Mouse (Mus musculus): ENCODE results near the gene H2afv. TPM values are rescaled to one million over a fixed set of nuclear protein-coding genes. Genes with fewer than 3 reads are reported as not detected.
A peak's percentile ranks its signal among the peaks of the same experiment; 100 is the strongest.

The H2afv gene
- polyA plus RNA-seq, 1 experiment, result 153 TPM

DNA sequence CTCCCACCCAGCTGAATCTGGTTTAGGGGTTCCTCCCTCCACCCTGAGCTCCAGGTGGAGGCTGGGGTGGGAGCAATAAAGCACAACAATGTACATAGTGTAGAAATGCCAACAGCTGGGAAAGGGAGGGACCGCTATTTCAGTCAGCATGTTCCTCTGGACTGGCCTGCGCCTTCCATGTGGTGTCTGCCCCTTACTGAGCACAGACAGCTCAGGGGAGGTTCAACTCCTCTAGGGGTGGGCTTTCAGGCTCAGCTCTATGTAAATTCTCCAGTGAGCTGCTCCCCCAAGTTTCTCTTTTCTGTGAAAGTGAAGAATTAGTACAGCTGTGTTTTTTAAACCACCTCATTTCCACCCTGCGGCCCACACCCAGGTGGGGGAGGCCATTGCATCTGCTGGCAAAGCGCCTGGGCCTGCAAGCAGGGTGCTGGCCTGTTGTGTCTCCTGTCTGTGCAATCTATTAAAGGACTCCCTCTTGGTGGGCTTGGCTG is 38.6 kb downstream of the H2afv start:
- Histone ChIP-seq H3K79me2 (ENCODE audit: control insufficient read depth, insufficient read depth) (no peaks in the 10 kb centered on the region), H3K36me3 (ENCODE audit: control insufficient read depth, insufficient read depth) (peaks cover 43% of the 10 kb centered on the region)
- no peak for TF ChIP-seq FOSL1 (IDR thresholded peaks at IDR 0.05; ENCODE audit: insufficient read depth, low read length, poor library complexity, severe bottlenecking)
- TF ChIP-seq USF1 (IDR thresholded peaks at IDR 0.05; ENCODE audit: low read depth), result no peak
- TF ChIP-seq MYOG (IDR thresholded peaks at IDR 0.05; ENCODE audit: control insufficient read depth, extremely low read depth, insufficient read length), result no peak
- TF ChIP-seq MYOD1 (IDR thresholded peaks at IDR 0.05; ENCODE audit: control insufficient read depth, insufficient read length, low read depth), result no peak
- no peak for TF ChIP-seq CEBPB (IDR thresholded peaks at IDR 0.05; ENCODE audit: low read depth)
- no peak for TF ChIP-seq MAX (IDR thresholded peaks at IDR 0.05)
- no peak for TF ChIP-seq CTCF (IDR thresholded peaks at IDR 0.05; ENCODE audit: control insufficient read depth, insufficient read depth, insufficient read length)

DNA sequence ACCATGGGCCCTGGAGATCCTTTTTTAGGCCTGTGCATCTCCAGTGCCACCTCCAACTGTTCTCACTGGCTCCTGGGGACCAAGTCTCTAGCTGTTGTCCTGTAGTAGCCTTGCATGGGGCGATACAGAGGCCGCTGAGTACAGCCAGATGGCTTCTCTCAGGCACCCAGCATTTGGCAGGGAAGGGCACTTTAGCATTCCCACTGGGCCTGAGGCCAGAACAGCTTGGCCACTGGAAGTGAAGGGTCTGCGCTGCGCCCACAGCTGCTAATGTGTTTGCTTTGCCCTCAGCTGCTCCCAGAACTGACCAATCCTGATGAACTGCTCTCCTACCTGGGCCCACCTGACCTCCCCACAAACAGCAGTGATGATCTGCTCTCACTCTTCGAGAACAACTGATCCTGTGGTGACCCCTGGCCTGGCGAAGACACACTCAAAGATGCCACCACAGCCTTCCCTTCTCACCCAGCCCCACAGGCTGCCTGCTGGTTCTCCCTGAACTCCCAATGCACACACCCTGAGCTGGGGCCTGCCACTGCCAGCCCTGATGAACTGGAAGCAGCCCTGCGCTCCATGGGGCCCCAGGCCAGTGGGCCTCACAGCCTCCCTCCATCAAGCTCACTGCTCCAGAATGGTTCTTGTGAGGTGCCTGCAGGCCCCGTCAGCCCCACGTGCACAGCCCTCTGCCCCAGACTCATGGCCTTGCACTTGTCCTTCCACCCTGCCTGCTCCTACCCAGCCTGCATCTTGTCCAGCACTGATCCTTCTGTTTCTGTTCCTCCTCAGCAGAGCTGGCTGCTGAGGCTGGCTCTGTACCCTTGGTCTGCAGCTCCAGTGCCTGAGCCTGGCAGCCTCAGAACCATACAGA is 39.3 kb downstream of the H2afv start:
- Histone ChIP-seq H3K79me2 (ENCODE audit: control insufficient read depth, insufficient read depth) (no peaks in the 10 kb centered on the region), H3K27me3 (ENCODE audit: control insufficient read depth, insufficient read depth, insufficient read length) (no peaks in the 10 kb centered on the region), H3K36me3 (ENCODE audit: control insufficient read depth, insufficient read depth) (peaks cover 43% of the 10 kb centered on the region), H3K4me3 (ENCODE audit: insufficient read depth, poor library complexity, severe bottlenecking) (no peak overlapping the region), H3ac (ENCODE audit: control insufficient read depth, insufficient read length, low read depth) (no peak overlapping the region), H3K79me3 (ENCODE audit: low read depth) (no peaks in the 10 kb centered on the region)
- TF ChIP-seq FOSL1 (IDR thresholded peaks at IDR 0.05; ENCODE audit: insufficient read depth, low read length, poor library complexity, severe bottlenecking) (no peak), MYOD1 (IDR thresholded peaks at IDR 0.05; ENCODE audit: control insufficient read depth, insufficient read length, low read depth) (no peak), MAX (IDR thresholded peaks at IDR 0.05) (no peak), CTCF (IDR thresholded peaks at IDR 0.05; ENCODE audit: control insufficient read depth, insufficient read depth, insufficient read length) (no peak), USF1 (IDR thresholded peaks at IDR 0.05; ENCODE audit: low read depth) (no peak), MYOG (IDR thresholded peaks at IDR 0.05; ENCODE audit: control insufficient read depth, extremely low read depth, insufficient read length) (no peak), CEBPB (IDR thresholded peaks at IDR 0.05; ENCODE audit: low read depth) (no peak)

More for the DNA sequence above, 38.6 kb downstream of the H2afv start:
- Histone ChIP-seq H3ac (ENCODE audit: control insufficient read depth, insufficient read length, low read depth) (no peak overlapping the region), H3K79me3 (ENCODE audit: low read depth) (no peaks in the 10 kb centered on the region), H3K27me3 (ENCODE audit: control insufficient read depth, insufficient read depth, insufficient read length) (no peaks in the 10 kb centered on the region), H3K4me3 (ENCODE audit: insufficient read depth, poor library complexity, severe bottlenecking) (no peak overlapping the region)

DNA sequence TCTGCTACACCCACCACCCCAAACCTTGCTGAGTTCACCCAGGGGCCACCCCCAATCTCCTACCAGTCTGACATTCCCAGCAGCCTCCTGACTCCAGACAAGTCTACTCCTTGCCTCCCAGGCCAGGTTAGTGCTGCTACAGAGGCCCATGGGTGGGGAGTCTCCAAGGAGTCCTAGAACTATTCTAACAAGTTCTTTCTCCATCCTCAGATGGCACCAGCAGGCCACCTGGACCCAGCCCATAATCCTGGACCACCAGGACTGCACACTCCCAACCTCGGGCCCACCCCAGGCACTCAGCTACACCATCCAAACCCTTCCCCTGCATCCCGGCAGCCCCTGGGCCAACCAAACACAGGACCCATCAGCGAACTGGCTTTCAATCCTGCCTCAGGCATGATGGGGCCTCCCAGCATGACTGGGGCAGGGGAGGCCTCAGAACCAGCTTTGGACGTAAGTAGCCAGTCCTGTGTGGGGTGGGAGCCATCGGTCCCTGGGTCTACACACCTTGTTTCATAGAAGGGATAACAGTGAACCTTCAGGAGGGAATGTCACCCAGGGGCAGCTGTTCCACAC is 40.3 kb downstream of the H2afv start:
- Histone ChIP-seq H3K36me3 (ENCODE audit: control insufficient read depth, insufficient read depth) (peaks cover 51% of the 10 kb centered on the region), H3K79me3 (ENCODE audit: low read depth) (no peaks in the 10 kb centered on the region)
- no peak for TF ChIP-seq USF1 (IDR thresholded peaks at IDR 0.05; ENCODE audit: low read depth)
- TF ChIP-seq MYOG (IDR thresholded peaks at IDR 0.05; ENCODE audit: control insufficient read depth, extremely low read depth, insufficient read length), result no peak
- TF ChIP-seq FOSL1 (IDR thresholded peaks at IDR 0.05; ENCODE audit: insufficient read depth, low read length, poor library complexity, severe bottlenecking), result no peak
- no peak for TF ChIP-seq CEBPB (IDR thresholded peaks at IDR 0.05; ENCODE audit: low read depth)
- TF ChIP-seq CTCF (IDR thresholded peaks at IDR 0.05; ENCODE audit: control insufficient read depth, insufficient read depth, insufficient read length), result no peak
- no peak for TF ChIP-seq MAX (IDR thresholded peaks at IDR 0.05)
- TF ChIP-seq MYOD1 (IDR thresholded peaks at IDR 0.05; ENCODE audit: control insufficient read depth, insufficient read length, low read depth), result no peak

DNA sequence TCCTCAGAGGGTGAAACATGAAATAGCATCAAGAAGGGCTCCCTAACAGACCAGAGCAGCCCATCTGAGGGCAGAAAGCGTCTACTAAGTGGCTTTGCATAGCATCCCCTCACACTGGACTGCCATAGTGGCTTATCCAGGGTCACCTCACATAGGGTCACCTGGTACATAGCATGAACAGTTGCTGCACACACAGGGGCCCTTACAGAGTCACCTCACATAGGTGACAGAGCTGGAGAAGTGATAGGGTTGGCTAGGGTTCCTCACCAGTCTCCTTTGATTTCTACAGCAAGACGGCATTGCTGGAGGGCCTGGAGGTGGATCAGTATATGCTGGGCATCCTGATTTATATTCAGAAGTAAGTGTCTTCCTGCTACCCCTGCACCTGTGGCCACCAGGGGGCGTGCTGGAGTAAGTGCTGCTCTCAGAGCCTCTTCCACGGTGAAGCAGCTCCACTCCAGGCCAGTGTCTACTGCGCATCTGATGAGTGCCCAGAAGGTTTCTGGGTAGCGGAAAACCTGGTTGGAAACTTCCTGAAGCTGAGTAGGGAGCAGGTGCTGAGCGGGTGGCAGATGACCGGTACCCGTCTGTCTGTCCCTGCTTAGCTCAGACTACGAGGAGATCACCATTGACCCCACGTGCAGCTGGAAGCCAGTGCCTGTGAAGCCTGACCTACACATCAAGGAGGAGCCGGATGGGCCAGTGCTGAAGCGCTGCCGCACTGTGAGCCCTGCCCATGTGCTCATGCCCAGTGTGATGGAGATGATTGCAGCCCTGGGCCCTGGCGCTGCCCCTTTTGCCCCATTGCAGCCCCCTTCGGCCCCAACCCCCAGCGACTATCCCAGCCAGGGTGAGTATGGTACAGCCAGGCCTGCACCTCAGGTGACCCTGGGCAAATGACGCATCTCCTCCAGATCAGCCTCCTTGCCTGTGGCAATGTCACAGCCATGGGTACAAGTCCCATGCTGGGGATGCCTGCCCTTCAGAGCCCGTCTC is 41.4 kb downstream of the H2afv start:
- peak; percentile 65 for TF ChIP-seq CTCF (IDR thresholded peaks at IDR 0.05; ENCODE audit: control insufficient read depth, insufficient read depth, insufficient read length)
- TF ChIP-seq MYOD1 (IDR thresholded peaks at IDR 0.05; ENCODE audit: control insufficient read depth, insufficient read length, low read depth), result no peak
- H3K79me3 ChIP-seq (ENCODE audit: low read depth), result no peaks in the 10 kb centered on the region
- H3K79me2 ChIP-seq (ENCODE audit: control insufficient read depth, insufficient read depth), result no peaks in the 10 kb centered on the region
- H3K4me3 ChIP-seq (ENCODE audit: insufficient read depth, poor library complexity, severe bottlenecking), result peak overlapping the region; percentile 6
- H3K27me3 ChIP-seq (ENCODE audit: control insufficient read depth, insufficient read depth, insufficient read length), result no peaks in the 10 kb centered on the region
- no peak overlapping the region for H3ac ChIP-seq (ENCODE audit: control insufficient read depth, insufficient read length, low read depth)
- H3K36me3 ChIP-seq (ENCODE audit: control insufficient read depth, insufficient read depth), result peaks cover 51% of the 10 kb centered on the region

More for the DNA sequence above, 40.3 kb downstream of the H2afv start:
- no peak overlapping the region for H3K4me3 ChIP-seq (ENCODE audit: insufficient read depth, poor library complexity, severe bottlenecking)
- H3K27me3 ChIP-seq (ENCODE audit: control insufficient read depth, insufficient read depth, insufficient read length), result no peaks in the 10 kb centered on the region
- no peaks in the 10 kb centered on the region for H3K79me2 ChIP-seq (ENCODE audit: control insufficient read depth, insufficient read depth)
- H3ac ChIP-seq (ENCODE audit: control insufficient read depth, insufficient read length, low read depth), result no peak overlapping the region

DNA sequence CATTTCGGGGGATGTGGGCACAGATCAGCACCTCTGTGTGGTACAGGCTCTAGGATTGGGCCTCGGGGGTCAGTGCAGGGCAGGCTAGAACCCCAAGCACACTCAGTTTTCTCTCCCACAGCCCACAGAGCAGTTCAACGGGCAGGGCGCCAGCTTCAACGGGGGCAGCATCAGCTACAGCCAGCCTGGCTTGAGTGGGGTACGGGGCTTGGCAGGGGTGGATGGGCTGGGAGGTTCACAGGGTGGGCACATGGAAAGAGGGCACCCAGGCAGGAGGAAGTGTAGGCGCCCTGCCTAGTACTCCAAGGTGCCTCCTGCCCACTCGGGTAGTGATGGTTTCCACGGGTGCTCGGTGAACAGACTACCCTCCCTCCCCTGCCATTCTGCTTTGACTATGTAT is 46.1 kb downstream of the H2afv start:
- Histone ChIP-seq H3K27me3 (ENCODE audit: control insufficient read depth, insufficient read depth, insufficient read length) (no peaks in the 10 kb centered on the region), H3K79me2 (ENCODE audit: control insufficient read depth, insufficient read depth) (no peaks in the 10 kb centered on the region), H3K4me3 (ENCODE audit: insufficient read depth, poor library complexity, severe bottlenecking) (no peak overlapping the region), H3K36me3 (ENCODE audit: control insufficient read depth, insufficient read depth) (peaks cover 41% of the 10 kb centered on the region), H3ac (ENCODE audit: control insufficient read depth, insufficient read length, low read depth) (no peak overlapping the region), H3K79me3 (ENCODE audit: low read depth) (no peaks in the 10 kb centered on the region)
- TF ChIP-seq MYOD1 (IDR thresholded peaks at IDR 0.05; ENCODE audit: control insufficient read depth, insufficient read length, low read depth) (no peak), CTCF (IDR thresholded peaks at IDR 0.05; ENCODE audit: control insufficient read depth, insufficient read depth, insufficient read length) (no peak), MAX (IDR thresholded peaks at IDR 0.05) (no peak), CEBPB (IDR thresholded peaks at IDR 0.05; ENCODE audit: low read depth) (no peak), USF1 (IDR thresholded peaks at IDR 0.05; ENCODE audit: low read depth) (no peak), MYOG (IDR thresholded peaks at IDR 0.05; ENCODE audit: control insufficient read depth, extremely low read depth, insufficient read length) (no peak), FOSL1 (IDR thresholded peaks at IDR 0.05; ENCODE audit: insufficient read depth, low read length, poor library complexity, severe bottlenecking) (no peak)
